Mouse (Mus musculus) heart, embryonic 14.5 days (tissue): ENCODE measurements around the gene Odf4. TPM values are rescaled to one million over a fixed set of nuclear protein-coding genes. Genes with fewer than 3 reads are reported as not detected.
"Not testable (repeated sequence)": the region's sequence is repeated elsewhere in the genome, so short reads cannot be mapped to it uniquely, and the experiment has no call there.

Source experiments
- ATAC-seq: fragments of 200-750 bp; cut with Nextera tagmentation; 2 replicates; pipeline ENCODE4 v1.8.0; 2017; ENCODE audit warnings: low read depth, moderate TSS enrichment; ENCODE audit not compliant: insufficient number of reproducible peaks, insufficient read depth, low FRiP score
- H3K27ac ChIP-seq, 2 experiments: fragments of 200-500 bp in 1 of 2; fragments of 300-500 bp in 1 of 2; sonication (generic) in 1 of 2; replicated peaks in 1 of 2; 2 replicates each; pipeline ENCODE4 v1.5.1; 2012 to 2014; ENCODE audit warnings: low read depth in 2 of 2, low read length in 2 of 2, control low read depth in 1 of 2, mild to moderate bottlenecking in 1 of 2, mixed read lengths in 1 of 2; ENCODE audit not compliant: control insufficient read depth in 1 of 2, insufficient read depth in 1 of 2
- H3K27me3 ChIP-seq: fragments of 300-500 bp; sonication (generic); 2 replicates; pipeline ENCODE4 v1.6.1; 2014; ENCODE audit warnings: mild to moderate bottlenecking, low read length, control low read depth; ENCODE audit not compliant: control insufficient read depth, insufficient read depth
- H3K36me3 ChIP-seq: fragments of 300-500 bp; sonication (generic); 2 replicates; pipeline ENCODE4 v1.6.1; 2014; ENCODE audit warnings: mild to moderate bottlenecking, control low read depth, low read length, mixed read lengths; ENCODE audit not compliant: control insufficient read depth, insufficient read depth
- H3K4me1 ChIP-seq, 2 experiments: fragments of 200-500 bp in 1 of 2; fragments of 300-500 bp in 1 of 2; sonication (generic) in 1 of 2; 2 replicates each; pipeline ENCODE4 v1.6.1; 2012 to 2014; ENCODE audit warnings: low read length in 2 of 2, control low read depth in 1 of 2, mixed read lengths in 1 of 2; ENCODE audit not compliant: control insufficient read depth in 2 of 2, insufficient read depth in 2 of 2
- H3K4me2 ChIP-seq: fragments of 300-500 bp; sonication (generic); 2 replicates; pipeline ENCODE4 v1.6.1; 2014; ENCODE audit warnings: mild to moderate bottlenecking, low read length
- H3K4me3 ChIP-seq, 2 experiments: fragments of 200-500 bp in 1 of 2; fragments of 300-500 bp in 1 of 2; sonication (generic) in 1 of 2; 2 replicates each; pipeline ENCODE4 v1.5.1; 2012 to 2014; ENCODE audit warnings: low read length in 2 of 2, mild to moderate bottlenecking in 2 of 2, control low read depth in 1 of 2, low read depth in 1 of 2, moderate library complexity in 1 of 2; ENCODE audit not compliant: control insufficient read depth in 1 of 2, insufficient read depth in 1 of 2
- H3K9ac ChIP-seq: fragments of 300-500 bp; sonication (generic); 2 replicates; pipeline ENCODE4 v1.6.1; 2014; ENCODE audit warnings: mild to moderate bottlenecking, low read length
- H3K9me3 ChIP-seq: fragments of 300-500 bp; sonication (generic); 2 replicates; pipeline ENCODE4 v1.6.1; 2016; ENCODE audit warnings: low read length, control low read depth; ENCODE audit not compliant: control insufficient read depth
- WGBS: fragments of 180-500 bp; shearing (Covaris S2); extraction: QIAGEN DNeasy Blood & Tissue Kit; methylation state at CpG from one replicate; pipeline ENCODE4 v1.1.7; 2014; 5-methylcytosine and 5-hydroxymethylcytosine counted together
- polyA plus RNA-seq: library from polyadenylated mRNA; unstranded; fragments of >200 nt; fragmentation: Nextera tagmentation; extraction: Ambion mirVana; gene quantifications from 2 replicates; pipeline ENCODE4 v1.2.1, GENCODE M21; 2014

The Odf4 gene
- polyA plus RNA-seq, 1 experiment from 2014 or later = not detected

- not testable (repeated sequence) for ATAC-seq
- 82% methylated on average over 4 of the region's 4 CpGs for whole genome bisulfite sequencing
Measured at GRCm38 (mm10) chr11:68936951-68937350, 10.1 kb upstream of the Odf4 start.

GRCm38 (mm10) chr11:68933885-68934507 lies 7.1 kb upstream of the Odf4 start:
- no peak overlapping the region for H3K4me2 ChIP-seq
- ATAC-seq = no peak
- H3K27ac ChIP-seq = no peak overlapping the region
- H3K27me3 ChIP-seq = no peaks in the 10 kb centered on the region
- no peak overlapping the region for H3K9ac ChIP-seq
- no peak overlapping the region for H3K4me3 ChIP-seq
- H3K36me3 ChIP-seq = no peaks in the 10 kb centered on the region
- WGBS = 63% methylated on average over 5 of the region's 5 CpGs
- H3K4me1 ChIP-seq = no peaks in the 10 kb centered on the region
- H3K9me3 ChIP-seq = no peaks in the 10 kb centered on the region

More at GRCm38 (mm10) chr11:68936951-68937350, 10.1 kb upstream of the Odf4 start:
- H3K36me3 ChIP-seq, H3K4me2 ChIP-seq, H3K4me3 ChIP-seq, H3K9ac ChIP-seq, H3K27ac ChIP-seq, H3K27me3 ChIP-seq, H3K9me3 ChIP-seq, H3K4me1 ChIP-seq: not testable (repeated sequence)

GRCm38 (mm10) chr11:68929947-68930346 lies 3.1 kb upstream of the Odf4 start:
- no peaks in the 10 kb centered on the region for H3K4me1 ChIP-seq
- H3K4me2 ChIP-seq = no peak overlapping the region
- H3K4me3 ChIP-seq = no peak overlapping the region
- H3K9me3 ChIP-seq = no peaks in the 10 kb centered on the region
- ATAC-seq = no peak
- no peaks in the 10 kb centered on the region for H3K27me3 ChIP-seq
- H3K36me3 ChIP-seq = no peaks in the 10 kb centered on the region
- WGBS = 73% methylated on average over 6 of the region's 6 CpGs
- H3K9ac ChIP-seq = no peak overlapping the region
- no peak overlapping the region for H3K27ac ChIP-seq

GRCm38 (mm10) chr11:68924749-68925148 lies 2.1 kb downstream of the Odf4 start:
- 74% methylated on average over 2 of the region's 2 CpGs for WGBS
- ATAC-seq = no peak
- Histone ChIP-seq H3K4me1 (no peaks in the 10 kb centered on the region), H3K4me3 (no peak overlapping the region), H3K27ac (no peak overlapping the region), H3K27me3 (no peaks in the 10 kb centered on the region), H3K36me3 (no peaks in the 10 kb centered on the region), H3K4me2 (no peak overlapping the region), H3K9ac (no peak overlapping the region), H3K9me3 (no peaks in the 10 kb centered on the region)

- H3K4me2 ChIP-seq = no peak overlapping the region
- no peaks in the 10 kb centered on the region for H3K27me3 ChIP-seq
- 55% methylated on average over 3 of the region's 3 CpGs for WGBS
- H3K9ac ChIP-seq = no peak overlapping the region
- H3K27ac ChIP-seq = no peak overlapping the region
- H3K4me1 ChIP-seq = no peaks in the 10 kb centered on the region
- no peaks in the 10 kb centered on the region for H3K9me3 ChIP-seq
- H3K36me3 ChIP-seq = no peaks in the 10 kb centered on the region
- no peak for ATAC-seq
- H3K4me3 ChIP-seq = no peak overlapping the region
Measured at GRCm38 (mm10) chr11:68923191-68923590, 3.7 kb downstream of the Odf4 start.

- H3K4me1 ChIP-seq = no peaks in the 10 kb centered on the region
- WGBS = 79% methylated on average over 4 of the region's 4 CpGs
Measured at GRCm38 (mm10) chr11:68914566-68914965, 12.3 kb downstream of the Odf4 start.

GRCm38 (mm10) chr11:68911531-68912177 lies 15.2 kb downstream of the Odf4 start:
- Histone ChIP-seq H3K27ac (peak overlapping the region; percentile 76 to 90), H3K4me1 (peaks cover 0 to 4% of the 10 kb centered on the region in 2 experiments; a peak in 1 of 4 replicates), H3K4me2 (0 out of 2 replicates have a peak overlapping the region, but pooled peaks have one; percentile 6), H3K9ac (no peak overlapping the region), H3K27me3 (no peaks in the 10 kb centered on the region), H3K4me3 (no peak overlapping the region), H3K9me3 (no peaks in the 10 kb centered on the region), H3K36me3 (peaks cover 6% of the 10 kb centered on the region; the same call in 1 of the 2 replicates)
- 58% methylated on average over 14 of the region's 14 CpGs for WGBS
- no peak for ATAC-seq

More at GRCm38 (mm10) chr11:68914566-68914965, 12.3 kb downstream of the Odf4 start:
- Histone ChIP-seq H3K36me3 (no peaks in the 10 kb centered on the region), H3K9ac (no peak overlapping the region), H3K4me3 (no peak overlapping the region), H3K27ac (no peak overlapping the region), H3K9me3 (no peaks in the 10 kb centered on the region), H3K27me3 (no peaks in the 10 kb centered on the region), H3K4me2 (no peak overlapping the region)
- ATAC-seq = no peak
